Mouse (Mus musculus) megakaryocyte, embryonic 14.5 days (primary cell): ENCODE measurements at regions not wholly inside any gene's neighbourhood (a gene's known extent, or its start where the extent isn't known, plus 50 kb on each side); places are given as distances from the start of the nearest gene placed in this dataset.

Experiments
- FLI1 ChIP-seq: IDR thresholded peaks from 2 replicates; pipeline ENCODE4 v1.6.1; 2012; ENCODE audit warnings: low read length, inconsistent platforms, mixed read lengths
- GATA1 ChIP-seq: IDR thresholded peaks from 3 replicates; pipeline ENCODE4 v1.6.1; 2012; ENCODE audit warnings: mixed read lengths, low read length, inconsistent platforms, borderline replicate concordance

DNA sequence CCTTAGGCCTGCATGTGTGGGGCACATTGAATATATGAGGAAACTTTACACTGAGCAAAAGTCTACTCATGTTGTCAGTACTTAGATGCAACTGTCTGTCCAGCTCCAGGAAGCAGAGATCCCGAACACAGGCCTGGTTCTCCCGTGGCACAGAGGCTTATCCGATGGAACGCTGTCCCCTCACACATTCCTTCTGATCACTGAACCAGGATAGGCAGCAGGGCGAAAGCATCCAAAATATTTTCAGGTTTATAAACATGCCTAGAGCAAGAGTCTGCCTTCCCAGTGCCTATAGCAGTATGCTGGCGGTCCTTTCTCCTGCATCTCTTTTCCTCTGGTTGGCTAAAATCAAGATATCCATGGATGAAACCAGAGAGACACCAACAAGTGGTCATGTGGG, 109.3 kb upstream of the Adamts18 start:
- TF ChIP-seq GATA1 (no peak), FLI1 (no peak)
